ENCODE assay signal across 9 mouse cellular contexts in genomic region chr7:113151499-113151898, GRCm38 (mm10). TPM values are rescaled to one million over a fixed set of nuclear protein-coding genes. Genes with fewer than 3 reads are reported as not detected.
DNase-seq lines count a peak whose midpoint lies in the region; ATAC-seq and TF ChIP-seq lines count a peak whose summit lies in the region.
"Had no signal": no experiment of that assay in that cellular context is flagged by ENCODE, and none has a peak within 500 bp of the region (broad histone marks: within the 10 kb centered on the region; RNA-seq: fewer than 3 reads in every experiment).

No protein-coding gene starts in this region.

- H3K36me3 ChIP-seq in kidney, embryonic 16.5 days (ENCODE audit: insufficient read depth, low read length) = no peaks in the 10 kb centered on the region
- no peaks in the 10 kb centered on the region for H3K36me3 ChIP-seq in embryonic facial prominence, embryonic 12.5 days
- no peaks in the 10 kb centered on the region for H3K36me3 ChIP-seq in thymus, adult 2 months (ENCODE audit: control insufficient read depth, insufficient read depth, low read length)
- H3K36me3 ChIP-seq: embryonic facial prominence, embryonic 13.5 days had no signal

- no peak for TF ChIP-seq CTCF in thymus, adult 2 months (IDR thresholded peaks at IDR 0.05; ENCODE audit: borderline replicate concordance, control insufficient read depth, extremely low read depth, insufficient read depth, low read length, poor library complexity)

- 32% methylated on average over 6 of the region's 6 CpGs for WGBS in kidney, embryonic 16.5 days
- 41% methylated on average over 6 of the region's 6 CpGs for WGBS in embryonic facial prominence, embryonic 12.5 days
- WGBS in thymus, adult 2 months = 61% methylated on average over 6 of the region's 6 CpGs

- no peaks in the 10 kb centered on the region for H3K27me3 ChIP-seq in kidney, embryonic 16.5 days (ENCODE audit: insufficient read depth, low read length)
- no peaks in the 10 kb centered on the region for H3K27me3 ChIP-seq in embryonic facial prominence, embryonic 12.5 days
- no peaks in the 10 kb centered on the region; the same call in 1 of the 2 replicates for H3K27me3 ChIP-seq in thymus, adult 2 months (ENCODE audit: control insufficient read depth, insufficient read depth, low read length)
- H3K27me3 ChIP-seq: embryonic facial prominence, embryonic 13.5 days had no signal

- H3K27ac ChIP-seq in kidney, embryonic 16.5 days (ENCODE audit: low read length) = peak overlapping the region; percentile 58; the same call in 1 of the 2 replicates
- H3K27ac ChIP-seq in embryonic facial prominence, embryonic 12.5 days = 0 out of 2 replicates have a peak overlapping the region, but pooled peaks have one; percentile 36
- H3K27ac ChIP-seq in thymus, adult 2 months (ENCODE audit: control insufficient read depth, insufficient read depth, low read length) = no peak overlapping the region
- H3K27ac ChIP-seq: embryonic facial prominence, embryonic 13.5 days had no signal

- intact Hi-C loops in heart, postnatal 14 days (cut with DNase I) = no loop called here

- DNase-seq in kidney, postnatal 25 days = no peak
- peak; percentile 45 for DNase-seq in MN1 (ENCODE audit: low spot score)
- DNase-seq in heart, postnatal 14 days = peak; percentile 37 to 60
- DNase-seq in thymus, adult 2 months = no peak
- DNase-seq in kidney, adult 11 months = no peak

- H3K4me3 ChIP-seq in kidney, embryonic 16.5 days (ENCODE audit: low read length) = no peak overlapping the region
- H3K4me3 ChIP-seq in embryonic facial prominence, embryonic 12.5 days = no peak overlapping the region
- H3K4me3 ChIP-seq in thymus, adult 2 months (ENCODE audit: control insufficient read depth, insufficient read depth, low read length) = no peak overlapping the region
- H3K4me3 ChIP-seq: embryonic facial prominence, embryonic 13.5 days had no signal

- ATAC-seq in kidney, embryonic 16.5 days (ENCODE audit: low FRiP score, low TSS enrichment) = no peak
- no peak for ATAC-seq in embryonic facial prominence, embryonic 12.5 days (ENCODE audit: insufficient number of reproducible peaks, insufficient read depth, low FRiP score, low TSS enrichment)
- no peak for ATAC-seq in inflammation-experienced regulatory T-cells, adult 6 months

- H3K9me3 ChIP-seq in kidney, embryonic 16.5 days (ENCODE audit: low read length) = no peaks in the 10 kb centered on the region
- no peaks in the 10 kb centered on the region for H3K9me3 ChIP-seq in embryonic facial prominence, embryonic 12.5 days
- H3K9me3 ChIP-seq: embryonic facial prominence, embryonic 13.5 days had no signal

- no peak overlapping the region for H3K4me2 ChIP-seq in kidney, embryonic 16.5 days (replicated peaks; ENCODE audit: low read depth, low read length)
- no peak overlapping the region for H3K4me2 ChIP-seq in embryonic facial prominence, embryonic 12.5 days (replicated peaks)
- H3K4me2 ChIP-seq: embryonic facial prominence, embryonic 13.5 days had no signal

- TF ChIP-seq POLR2A in thymus, adult 2 months (IDR thresholded peaks at IDR 0.05; ENCODE audit: control insufficient read depth, extremely low read depth, insufficient read depth, low read length, poor library complexity) = no peak

- peaks cover 9% of the 10 kb centered on the region; the same call in 1 of the 2 replicates for H3K4me1 ChIP-seq in kidney, embryonic 16.5 days (ENCODE audit: insufficient read depth, low read length)
- peaks cover 37% of the 10 kb centered on the region for H3K4me1 ChIP-seq in embryonic facial prominence, embryonic 12.5 days
- no peaks in the 10 kb centered on the region for H3K4me1 ChIP-seq in thymus, adult 2 months (replicated peaks; ENCODE audit: control insufficient read depth, insufficient read depth, low read length)

- H3K9ac ChIP-seq in kidney, embryonic 16.5 days (replicated peaks; ENCODE audit: low read length) = no peak overlapping the region
- no peak overlapping the region for H3K9ac ChIP-seq in embryonic facial prominence, embryonic 12.5 days
- H3K9ac ChIP-seq: embryonic facial prominence, embryonic 13.5 days had no signal

RNA-seq across cellular contexts. Expression of gene Arntl, which starts 55.8 kb away (rescaled TPM):
- 9.7 and 10.5 TPM in 2 replicates for polyA plus RNA-seq in kidney, embryonic 16.5 days (2015; fragmentation: Nextera tagmentation; extraction: Ambion mirVana)
- 8.5 and 9.8 TPM in 2 replicates for polyA plus RNA-seq in embryonic facial prominence, embryonic 12.5 days (2016; fragmentation: Nextera tagmentation; extraction: Ambion mirVana)
- total RNA-seq in heart, postnatal 14 days (2021) = 1 to 10 TPM; 8.6 to 9.6 TPM
- polyA plus RNA-seq in inflammation-experienced regulatory T-cells, adult 6 months (2017; shearing (Covaris generic)) = 10 to 100 TPM; 20.7 to 36.9 (median 30.1) TPM
- polyA plus RNA-seq in thymus, adult 2 months (2012; rRNA removed) = 39.3 and 43.9 TPM in 2 replicates

Comparison
In these comparisons a context has a peak if more than half of its experiments do, and no peak if none do; other contexts are left out.
1. DNase-seq: peak in MN1 (single experiment) and heart, postnatal 14 days (2 of 2); none in kidney, postnatal 25 days (0 of 2), thymus, adult 2 months (single experiment) and kidney, adult 11 months (single experiment).